Mouse (Mus musculus) neutrophil, adult 65 days (primary cell): ENCODE data around the gene Rbpj. TPM values are rescaled to one million over a fixed set of nuclear protein-coding genes. Genes with fewer than 3 reads are reported as not detected.

Source experiments
- total RNA-seq: library from RNA; stranded (reverse); gene quantifications from 2 replicates; pipeline ENCODE4 v1.2.4, GENCODE M21; 2023

Rbpj gene
- total RNA-seq, result 54.1 and 56.9 TPM in 2 replicates

GRCm38 (mm10) chr5:53465883-53466282, at the start of gene Rbpj:
TSS of gene Rbpj (plus strand) at chr5:53466152.

Other genes with a start within 250 kb of the Rbpj start
- 26.5 and 30.3 TPM in 2 replicates for gene Smim20, start 199.1 kb upstream of the Rbpj start, total RNA-seq
- gene Cckar, start 241.6 kb downstream of the Rbpj start, total RNA-seq, result not detected in 2 replicates